Mouse (Mus musculus): ENCODE data around the gene Plcg2.

Plcg2 gene

GRCm38 (mm10) chr8:117485316-117485715 is 12.8 kb upstream of the Plcg2 start:
- DNase-seq (ENCODE audit: extremely low spot score, low spot score) = no peak

DNA sequence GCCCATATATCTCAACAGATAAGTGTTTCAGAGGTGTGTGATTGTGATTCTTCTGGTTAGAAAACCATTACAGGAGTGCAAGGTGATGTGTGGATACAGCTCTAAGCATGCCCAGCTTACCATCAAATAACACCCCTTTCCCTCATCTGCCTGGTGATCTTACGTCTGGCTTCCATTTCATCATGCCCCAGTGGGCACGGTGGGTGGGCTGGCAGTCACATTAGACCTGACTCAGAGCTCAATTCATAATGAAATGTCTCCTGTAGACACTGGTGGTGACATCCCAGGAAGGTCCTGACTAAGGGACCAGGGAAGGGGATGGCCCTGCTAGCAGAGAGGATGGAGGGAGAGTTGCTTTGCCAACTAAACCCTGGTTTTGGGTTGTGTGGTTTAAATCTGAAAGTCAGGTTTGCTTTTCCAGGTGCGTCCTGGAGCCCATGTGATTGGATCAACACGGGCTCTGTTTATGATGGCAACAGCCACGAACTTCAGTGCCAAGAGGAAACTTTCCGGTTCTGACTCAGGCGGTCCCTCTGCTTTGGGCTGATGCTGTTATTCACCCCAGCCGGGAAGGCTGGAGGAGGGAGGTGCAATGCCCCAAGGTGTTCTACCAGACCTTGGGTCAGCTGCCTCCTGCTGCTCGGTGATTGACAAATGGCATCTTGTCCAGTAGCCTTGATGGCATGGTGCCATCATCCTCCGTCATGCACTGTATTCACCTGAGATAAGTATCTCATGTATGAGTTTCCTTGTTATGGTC is 9.7 kb upstream of the Plcg2 start:
- DNase-seq (ENCODE audit: extremely low spot score, low spot score) = no peak

GRCm38 (mm10) chr8:117493543-117493942 is 4.5 kb upstream of the Plcg2 start:
- DNase-seq (ENCODE audit: extremely low spot score, low spot score) = no peak

- DNase-seq (ENCODE audit: extremely low spot score, low spot score) = no peak
These were observed 3.2 kb upstream of the Plcg2 start for GRCm38 (mm10) chr8:117494874-117495273.

DNA sequence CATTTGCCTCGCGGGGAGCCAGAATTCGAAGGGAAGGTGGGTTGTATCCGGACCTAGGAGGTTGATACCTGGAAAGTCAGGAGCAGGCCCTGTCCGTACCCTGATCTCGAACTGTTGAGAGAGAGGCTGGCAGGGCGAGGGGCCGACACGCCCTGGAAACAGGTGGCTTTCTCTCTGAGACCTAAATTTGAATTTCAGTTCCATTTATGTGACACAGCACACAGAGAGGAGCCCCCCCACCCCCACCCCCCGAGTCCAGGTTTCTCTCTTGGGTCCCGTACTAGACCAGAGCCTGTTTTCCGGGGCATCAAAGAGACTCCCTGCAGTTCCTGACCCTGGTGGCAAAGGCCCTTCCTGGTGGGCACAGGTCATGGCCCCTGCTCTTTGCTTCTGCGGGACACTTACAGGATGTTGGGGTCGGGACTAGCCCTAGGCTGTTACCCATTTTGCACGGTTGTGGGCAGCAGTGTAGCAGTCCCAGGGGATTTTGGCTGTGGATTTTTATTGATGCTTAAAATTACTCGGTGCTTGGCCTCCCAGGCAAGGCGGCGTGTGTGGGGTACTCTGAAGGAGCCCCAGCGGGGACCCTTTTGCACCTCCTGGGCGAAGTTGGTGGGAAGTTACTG is 937 bp downstream of the Plcg2 start:
- no peak for DNase-seq (ENCODE audit: extremely low spot score, low spot score)

GRCm38 (mm10) chr8:117500232-117500823 is 2.2 kb downstream of the Plcg2 start:
- no peak for DNase-seq (ENCODE audit: extremely low spot score, low spot score)

DNA sequence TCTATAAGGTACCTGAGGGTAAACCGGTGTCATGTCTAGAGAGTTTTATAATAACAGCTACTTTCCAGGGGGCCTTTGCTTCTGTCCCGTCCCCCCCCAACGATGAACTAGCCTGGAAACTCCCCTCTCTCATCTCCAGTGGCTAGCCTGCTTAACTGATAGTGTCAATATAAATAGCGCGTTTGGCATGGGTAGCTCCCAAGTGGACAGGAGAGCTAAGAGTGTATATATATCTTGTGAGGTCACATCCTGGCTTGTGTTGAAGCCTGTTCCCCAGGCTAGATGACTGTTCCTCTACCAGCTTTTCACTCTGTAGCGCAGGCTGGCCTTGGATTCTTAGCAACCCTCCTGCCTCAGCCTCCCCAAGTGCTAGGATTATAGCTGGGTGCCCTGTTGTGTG is 3.2 kb downstream of the Plcg2 start:
- no peak for DNase-seq (ENCODE audit: extremely low spot score, low spot score)

- no peak for DNase-seq (ENCODE audit: extremely low spot score, low spot score)
These were observed 5.4 kb downstream of the Plcg2 start for GRCm38 (mm10) chr8:117503405-117504069.

- no peak for DNase-seq (ENCODE audit: extremely low spot score, low spot score)
These were observed 9.6 kb downstream of the Plcg2 start for GRCm38 (mm10) chr8:117507703-117508102.

DNA sequence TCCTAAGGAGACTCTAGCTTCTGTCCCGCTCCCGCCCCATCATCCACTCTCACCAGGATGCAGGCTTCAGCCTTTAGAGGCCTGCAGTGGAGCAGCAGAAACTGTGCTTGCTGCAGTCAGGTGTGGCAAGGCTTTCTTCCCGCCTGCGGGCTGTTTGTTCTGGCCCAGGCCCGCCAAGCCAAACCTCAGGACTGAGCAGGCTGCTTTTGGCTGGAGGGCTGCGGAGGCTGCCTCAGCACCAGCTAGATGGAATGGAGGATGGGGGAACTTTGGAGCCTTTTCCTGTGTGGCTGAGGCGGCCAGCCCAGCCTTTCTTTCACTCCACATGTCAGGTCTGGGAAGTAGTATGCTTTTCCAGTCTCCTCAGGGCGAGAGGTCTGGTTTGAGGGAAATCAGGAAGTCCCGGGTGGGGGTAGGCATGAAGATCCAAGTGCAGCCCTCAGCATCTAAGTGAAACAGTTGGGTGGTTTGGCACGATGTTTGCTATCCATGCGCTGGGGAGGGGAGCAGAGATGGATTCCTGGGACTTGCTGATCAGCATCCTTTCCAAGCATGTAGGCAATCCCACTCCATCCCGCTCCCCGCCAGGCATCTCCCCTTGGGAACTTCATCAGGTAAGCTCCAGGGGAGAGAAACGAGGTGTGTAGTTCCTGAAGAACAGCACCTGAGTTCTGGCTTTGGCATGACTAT is 18.9 kb downstream of the Plcg2 start:
- no peak for DNase-seq (ENCODE audit: extremely low spot score, low spot score)

DNA sequence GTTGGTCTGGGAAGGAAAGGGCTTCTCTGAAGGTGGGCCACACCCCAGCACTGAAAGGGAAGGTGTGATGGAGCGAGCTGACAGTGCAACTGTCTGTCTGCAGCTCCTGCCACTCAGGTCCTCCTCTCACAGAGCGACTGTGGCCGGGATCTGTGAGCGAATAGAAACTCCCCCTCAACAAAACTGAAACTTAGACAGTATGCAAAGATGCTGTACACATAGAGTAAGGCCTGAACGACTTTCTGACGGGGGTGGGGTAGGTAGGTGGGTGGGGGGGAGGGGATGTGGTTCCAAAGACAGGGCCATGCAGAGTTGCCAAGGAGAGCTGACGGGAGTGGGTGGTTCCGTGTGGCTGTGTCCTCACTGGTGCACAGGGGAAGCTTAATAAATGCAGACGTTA is 19.8 kb downstream of the Plcg2 start:
- no peak for DNase-seq (ENCODE audit: extremely low spot score, low spot score)

DNA sequence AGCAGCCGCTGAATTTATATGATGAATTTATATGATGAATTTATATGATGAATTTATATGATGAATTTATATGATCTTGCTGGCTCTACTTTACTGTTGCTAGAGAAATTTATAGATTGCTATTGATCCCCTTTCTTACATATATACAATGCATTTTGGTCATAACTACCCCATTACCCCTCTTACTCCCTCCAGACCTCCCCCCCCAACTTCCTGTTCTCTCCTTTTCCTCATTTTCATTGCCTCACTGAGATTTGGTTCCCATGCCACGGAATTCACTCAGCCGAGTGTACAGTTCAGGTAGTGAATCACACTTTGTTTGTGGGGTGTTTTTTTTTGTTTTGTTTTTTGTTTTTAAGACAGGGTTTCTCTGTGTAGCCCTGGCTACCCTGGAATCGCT is 20.8 kb downstream of the Plcg2 start:
- no peak for DNase-seq (ENCODE audit: extremely low spot score, low spot score)

- no peak for DNase-seq (ENCODE audit: extremely low spot score, low spot score)
These were observed 28.1 kb downstream of the Plcg2 start for GRCm38 (mm10) chr8:117526185-117526584.

DNA sequence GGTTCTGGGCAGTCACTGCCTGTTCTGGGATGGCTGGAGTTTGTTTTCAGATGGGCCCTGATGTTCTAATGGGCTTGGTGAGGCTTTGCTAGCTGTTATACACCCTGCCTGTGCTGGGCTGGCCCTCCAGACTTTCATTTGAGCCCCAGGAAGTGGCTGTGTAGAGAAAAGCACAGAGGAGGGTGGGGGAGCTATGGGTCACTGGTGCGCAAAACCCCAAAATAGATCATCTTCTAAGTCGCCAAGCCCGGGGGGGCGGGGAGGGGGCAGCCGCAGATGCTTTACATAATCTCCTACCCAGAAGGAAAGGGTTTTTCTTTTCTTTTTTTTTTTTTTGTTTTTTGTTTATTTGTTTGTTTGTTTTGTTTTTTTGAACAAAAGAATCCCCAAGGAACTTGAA is 29.9 kb downstream of the Plcg2 start:
- no peak for DNase-seq (ENCODE audit: extremely low spot score, low spot score)

DNA sequence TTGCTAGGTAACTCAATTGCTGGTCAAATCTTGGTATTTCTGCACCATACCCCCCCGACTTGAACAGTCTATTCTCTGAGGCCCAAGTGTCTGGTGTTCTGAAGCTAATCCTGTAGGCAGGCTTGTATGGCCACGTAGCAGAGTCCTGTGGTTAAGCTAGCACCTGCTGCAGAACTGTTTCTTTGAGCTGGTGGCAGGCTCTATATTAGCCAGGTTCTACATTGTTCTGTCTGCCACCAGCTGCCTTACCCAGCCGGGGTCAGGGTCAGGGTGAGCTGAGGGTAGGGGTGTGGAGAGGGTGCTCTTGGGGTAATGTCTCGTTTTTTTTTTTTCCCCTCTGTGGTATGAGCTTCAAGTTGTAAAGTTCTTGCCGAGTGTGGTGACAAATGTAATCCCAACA is 31.1 kb downstream of the Plcg2 start:
- DNase-seq (ENCODE audit: extremely low spot score, low spot score) = no peak

DNA sequence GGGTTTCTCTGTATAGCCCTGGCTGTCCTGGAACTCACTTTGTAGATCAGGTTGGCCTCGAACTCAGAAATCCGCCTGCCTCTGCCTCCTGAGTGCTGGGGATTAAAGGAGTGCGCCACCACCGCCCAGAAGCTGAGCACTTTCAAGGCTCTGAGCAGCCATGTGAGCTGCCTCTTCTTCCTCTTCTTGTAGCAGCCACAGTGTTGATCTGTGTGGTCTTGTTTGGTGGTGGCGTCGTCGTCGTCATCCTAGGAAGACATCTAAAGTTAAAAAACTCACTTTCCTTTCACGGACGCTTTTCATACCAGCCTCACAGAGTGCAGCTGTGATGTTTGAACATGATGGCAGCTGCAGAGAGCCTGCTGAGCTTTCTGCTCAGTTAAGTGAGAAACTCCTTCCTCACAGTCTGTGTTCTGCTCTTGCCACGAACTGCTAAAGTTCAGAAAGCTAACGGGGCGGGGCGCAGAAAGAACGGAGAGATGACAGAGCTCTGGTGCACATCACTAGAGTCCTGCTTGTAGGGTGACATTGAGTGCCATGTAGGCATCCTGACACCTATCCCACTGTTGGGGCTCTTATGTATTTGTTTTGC is 34.4 kb downstream of the Plcg2 start:
- no peak for DNase-seq (ENCODE audit: extremely low spot score, low spot score)

GRCm38 (mm10) chr8:117536862-117537261 is 38.8 kb downstream of the Plcg2 start:
- DNase-seq (ENCODE audit: extremely low spot score, low spot score) = no peak

DNA sequence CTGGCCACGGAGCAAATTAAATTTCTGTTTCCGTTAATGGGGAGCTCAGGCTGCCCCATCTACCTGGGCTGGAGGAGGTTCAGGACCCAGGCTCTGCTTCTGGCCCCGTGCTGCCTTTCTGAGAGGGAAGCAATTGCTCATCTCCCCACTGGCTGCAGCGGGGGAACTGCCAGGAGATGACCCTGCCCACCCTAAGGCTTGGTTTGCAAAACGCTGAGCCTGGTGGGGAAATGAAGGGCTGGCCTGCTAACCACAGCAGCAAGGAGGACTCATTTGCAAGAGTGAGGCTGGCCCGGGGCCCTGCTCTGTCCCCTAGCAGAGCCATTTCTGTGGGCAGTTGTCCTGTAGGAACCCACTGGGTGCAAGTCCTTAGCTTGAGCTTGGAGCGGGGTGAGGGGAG is 39.7 kb downstream of the Plcg2 start:
- DNase-seq (ENCODE audit: extremely low spot score, low spot score) = no peak

DNA sequence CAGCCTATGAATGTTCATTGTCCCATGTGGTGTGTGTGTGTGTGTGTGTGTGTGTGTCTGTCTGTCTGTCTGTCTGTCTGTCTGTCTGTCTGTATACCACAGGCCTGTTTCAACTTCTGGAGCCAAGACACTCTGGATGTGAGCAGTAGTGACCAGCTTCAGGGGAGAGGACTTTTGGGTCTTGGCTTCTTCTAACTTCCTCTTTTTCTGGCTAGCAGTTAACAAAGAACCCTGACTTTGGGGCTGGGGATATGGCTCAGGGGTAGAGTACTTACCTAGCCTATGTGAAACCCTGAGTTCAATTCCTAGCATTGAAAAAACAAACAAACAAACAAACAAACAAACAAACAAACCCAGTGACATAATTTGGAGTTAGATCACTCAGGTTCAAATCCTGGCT is 44.9 kb downstream of the Plcg2 start:
- no peak for DNase-seq (ENCODE audit: extremely low spot score, low spot score)

DNA sequence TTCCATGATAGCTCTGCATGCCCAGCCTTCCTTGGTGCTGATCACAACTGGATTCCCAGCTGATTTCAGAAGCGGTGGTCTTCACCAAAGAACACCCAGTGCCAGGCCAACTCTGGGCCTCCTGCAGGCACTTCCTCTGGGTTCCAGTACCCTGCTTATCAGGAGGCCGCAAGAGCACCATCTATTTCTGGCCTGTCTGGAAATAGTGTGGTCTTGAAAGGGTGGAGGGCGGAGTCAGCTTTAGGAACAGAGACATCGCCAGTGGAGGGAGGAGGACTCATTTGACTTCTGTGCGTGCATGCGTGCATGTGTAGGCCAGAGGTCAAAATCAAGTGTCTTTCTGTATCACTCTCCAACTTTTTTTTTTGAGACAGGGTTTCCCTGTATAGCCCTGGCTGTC is 45.7 kb downstream of the Plcg2 start:
- DNase-seq (ENCODE audit: extremely low spot score, low spot score) = no peak

GRCm38 (mm10) chr8:117545043-117545442 is 47.0 kb downstream of the Plcg2 start:
- no peak for DNase-seq (ENCODE audit: extremely low spot score, low spot score)
